Mouse (Mus musculus) lung, embryonic 16.5 days (tissue): Measurements from ENCODE around the gene Mtr. TPM values are rescaled to one million over a fixed set of nuclear protein-coding genes. Genes with fewer than 3 reads are reported as not detected.
A peak's percentile ranks its signal among the peaks of the same experiment; 100 is the strongest.

ENCODE experiments used
- ATAC-seq: fragments of 200-750 bp; cut with Nextera tagmentation; 2 replicates; pipeline ENCODE4 v1.8.0; 2017; ENCODE audit warnings: low read depth, mild to moderate bottlenecking, moderate library complexity
- H3K27ac ChIP-seq: fragments of 300-500 bp; sonication (generic); 2 replicates; pipeline ENCODE4 v1.5.1; 2014; ENCODE audit warnings: mild to moderate bottlenecking, control low read depth, low read length
- H3K27me3 ChIP-seq: fragments of 300-500 bp; sonication (generic); 2 replicates; pipeline ENCODE4 v1.6.1; 2014; ENCODE audit warnings: low read depth, low read length, mixed read lengths; ENCODE audit not compliant: control insufficient read depth, insufficient read depth
- H3K36me3 ChIP-seq: fragments of 300-500 bp; sonication (generic); 2 replicates; pipeline ENCODE4 v1.6.1; 2014; ENCODE audit warnings: low read length; ENCODE audit not compliant: control insufficient read depth, insufficient read depth
- H3K4me1 ChIP-seq: fragments of 300-500 bp; sonication (generic); replicated peaks from 2 replicates; pipeline ENCODE4 v1.6.1; 2014; ENCODE audit warnings: low read length, mixed read lengths; ENCODE audit not compliant: control insufficient read depth, insufficient read depth
- H3K4me2 ChIP-seq: fragments of 300-500 bp; sonication (generic); 2 replicates; pipeline ENCODE4 v1.6.1; 2014; ENCODE audit warnings: low read depth, low read length, control low read depth
- H3K4me3 ChIP-seq: fragments of 300-500 bp; sonication (generic); 2 replicates; pipeline ENCODE4 v1.5.1; 2014; ENCODE audit warnings: mild to moderate bottlenecking, low read length, control low read depth
- H3K9ac ChIP-seq: fragments of 300-500 bp; sonication (generic); 2 replicates; pipeline ENCODE4 v1.6.1; 2014; ENCODE audit warnings: low read length, control low read depth
- H3K9me3 ChIP-seq: fragments of 300-500 bp; sonication (generic); 2 replicates; pipeline ENCODE4 v1.6.1; 2016; ENCODE audit warnings: low read length; ENCODE audit not compliant: control insufficient read depth
- WGBS: fragments of 180-500 bp; shearing (Covaris S2); extraction: QIAGEN DNeasy Blood & Tissue Kit; methylation state at CpG from one replicate; pipeline ENCODE4 v1.1.7; 2014; 5-methylcytosine and 5-hydroxymethylcytosine counted together
- polyA plus RNA-seq: library from polyadenylated mRNA; unstranded; fragments of >200 nt; fragmentation: Nextera tagmentation; extraction: Ambion mirVana; gene quantifications from 2 replicates; pipeline ENCODE4 v1.2.1, GENCODE M21; 2015

The Mtr gene
- polyA plus RNA-seq, 1 experiment from 2014 or later = 15.6 TPM

DNA sequence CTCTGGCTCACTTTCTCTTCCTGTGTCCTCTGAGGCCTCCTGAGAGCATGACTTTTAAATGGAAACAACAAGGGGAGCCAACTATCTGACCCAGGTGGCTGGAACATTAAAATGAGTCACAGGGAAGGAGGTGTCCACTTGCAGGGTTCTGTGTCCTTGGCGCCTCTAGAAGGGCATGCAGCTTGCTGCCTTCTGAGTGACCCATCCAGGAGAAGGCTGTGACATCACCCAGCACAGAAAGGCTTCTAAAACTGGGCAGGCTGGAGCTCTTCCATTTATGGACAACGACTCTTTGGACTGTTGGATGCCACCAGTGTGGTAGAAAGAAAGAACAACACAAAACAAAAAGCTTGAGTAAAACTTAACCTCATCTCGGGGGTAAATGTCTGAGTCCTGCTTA lies 25.9 kb upstream of the Mtr start:
- 71% methylated on average over 3 of the region's 3 CpGs for WGBS
- Histone ChIP-seq H3K27ac (peak overlapping the region; percentile 64), H3K9ac (no peak overlapping the region), H3K4me2 (no peak overlapping the region), H3K9me3 (no peaks in the 10 kb centered on the region), H3K4me1 (0 out of 2 replicates have a peak, but pooled peaks cover 2% of the 10 kb centered on the region), H3K36me3 (no peaks in the 10 kb centered on the region), H3K4me3 (no peak overlapping the region), H3K27me3 (no peaks in the 10 kb centered on the region)
- ATAC-seq = peak; percentile 15; the same call in 1 of the 2 replicates

DNA sequence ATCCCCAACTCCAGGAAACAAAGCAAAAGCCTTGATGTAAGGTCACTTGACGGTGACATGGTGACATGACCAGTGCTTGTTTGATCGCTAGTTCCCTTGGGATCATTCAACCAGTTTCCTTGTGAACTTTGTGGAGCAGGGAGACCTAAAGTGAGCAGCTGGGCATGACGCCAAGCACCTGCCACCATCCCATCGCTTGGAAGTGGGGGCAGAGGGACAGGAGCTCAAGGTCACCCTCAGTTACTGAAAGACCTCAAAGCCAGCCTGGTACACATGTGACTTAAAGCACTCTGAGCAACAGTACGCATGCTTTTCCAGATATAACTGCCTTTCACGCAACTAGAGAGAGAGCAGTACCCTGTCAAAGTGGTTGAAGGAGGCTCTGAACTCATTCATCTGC lies 16.8 kb upstream of the Mtr start:
- WGBS = 72% methylated on average over 6 of the region's 6 CpGs
- Histone ChIP-seq H3K27ac (no peak overlapping the region), H3K4me1 (no peaks in the 10 kb centered on the region), H3K9ac (no peak overlapping the region), H3K4me3 (no peak overlapping the region), H3K36me3 (no peaks in the 10 kb centered on the region), H3K9me3 (no peaks in the 10 kb centered on the region), H3K4me2 (no peak overlapping the region), H3K27me3 (no peaks in the 10 kb centered on the region)
- ATAC-seq = no peak

DNA sequence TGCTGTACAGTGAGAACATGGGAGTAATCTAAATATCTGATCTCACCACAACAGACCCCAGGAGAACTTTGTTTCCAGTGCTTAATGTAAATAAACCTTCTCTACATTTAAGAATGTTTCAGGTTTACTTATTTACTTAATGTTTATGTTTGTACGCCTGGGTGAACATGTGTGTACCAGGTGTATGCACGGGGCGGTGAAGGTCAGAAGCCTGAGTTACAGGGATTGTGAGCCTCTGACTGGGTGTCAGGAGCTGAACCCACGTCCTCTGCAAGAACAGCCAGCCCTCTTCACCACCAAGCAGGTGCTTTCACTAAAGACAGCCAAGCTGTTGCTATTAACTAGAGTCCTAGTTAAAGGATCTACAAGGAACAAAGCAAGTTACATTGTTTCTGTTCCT lies 16.3 kb upstream of the Mtr start:
- Histone ChIP-seq H3K9me3 (no peaks in the 10 kb centered on the region), H3K36me3 (no peaks in the 10 kb centered on the region), H3K4me3 (no peak overlapping the region), H3K4me2 (no peak overlapping the region), H3K27me3 (no peaks in the 10 kb centered on the region), H3K4me1 (no peaks in the 10 kb centered on the region), H3K27ac (no peak overlapping the region), H3K9ac (no peak overlapping the region)
- WGBS = 79% methylated on average over 4 of the region's 4 CpGs
- no peak for ATAC-seq

GRCm38 (mm10) chr13:12272953-12273352 lies 15.0 kb upstream of the Mtr start:
- H3K27ac ChIP-seq = no peak overlapping the region

DNA sequence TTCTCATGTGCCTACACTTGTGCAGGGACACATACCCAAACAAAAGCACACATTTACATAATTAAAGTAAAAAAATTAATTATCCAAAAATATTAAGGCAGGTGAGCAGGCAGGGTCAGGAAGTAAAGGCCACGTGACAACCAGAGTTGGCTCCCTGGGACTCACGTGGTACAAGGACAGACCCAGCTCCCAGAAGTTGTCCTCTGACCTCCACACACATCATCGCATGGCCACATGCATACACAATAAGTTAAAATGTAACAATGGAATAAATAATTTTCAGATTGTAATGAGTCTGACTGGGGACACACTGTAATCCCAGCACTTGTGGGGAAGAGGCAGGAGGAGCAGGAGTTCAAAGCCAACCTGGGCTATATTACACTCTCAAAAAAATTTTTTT lies 10.1 kb upstream of the Mtr start:
- Histone ChIP-seq H3K36me3 (no peaks in the 10 kb centered on the region), H3K27ac (no peak overlapping the region)
- WGBS = 80% methylated on average over 3 of the region's 3 CpGs

More at GRCm38 (mm10) chr13:12272953-12273352, 15.0 kb upstream of the Mtr start:
- no peak for ATAC-seq
- Histone ChIP-seq H3K9ac (no peak overlapping the region), H3K4me1 (no peaks in the 10 kb centered on the region), H3K4me2 (no peak overlapping the region), H3K36me3 (no peaks in the 10 kb centered on the region), H3K4me3 (no peak overlapping the region), H3K9me3 (no peaks in the 10 kb centered on the region), H3K27me3 (no peaks in the 10 kb centered on the region)
- 51% methylated on average over 3 of the region's 3 CpGs for WGBS

DNA sequence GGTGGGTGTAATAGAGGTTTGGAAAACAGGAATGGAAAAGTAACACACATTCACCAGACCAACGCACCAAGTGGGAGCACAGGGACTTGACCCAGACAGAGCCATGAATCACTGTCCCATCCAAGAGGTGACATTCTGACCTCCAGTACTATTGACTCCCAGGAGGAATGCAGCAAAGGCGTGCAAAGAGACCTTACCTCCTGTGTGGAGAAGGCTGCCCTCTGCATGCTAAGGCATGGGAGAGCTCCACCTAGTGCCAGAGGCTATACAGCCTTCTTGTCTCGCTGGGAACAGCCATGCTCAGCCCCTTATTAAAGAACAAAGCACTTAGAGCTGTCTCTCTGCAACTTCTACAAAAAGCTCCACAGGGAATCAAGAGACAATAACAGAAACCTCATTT lies 9.2 kb upstream of the Mtr start:
- ATAC-seq = no peak
- no peaks in the 10 kb centered on the region for H3K4me1 ChIP-seq
- H3K9me3 ChIP-seq = no peaks in the 10 kb centered on the region
- H3K4me2 ChIP-seq = no peak overlapping the region
- H3K36me3 ChIP-seq = no peaks in the 10 kb centered on the region
- 39% methylated on average over 3 of the region's 3 CpGs for WGBS
- H3K9ac ChIP-seq = no peak overlapping the region
- no peaks in the 10 kb centered on the region for H3K27me3 ChIP-seq
- H3K27ac ChIP-seq = no peak overlapping the region
- H3K4me3 ChIP-seq = no peak overlapping the region

More for the DNA sequence above, 10.1 kb upstream of the Mtr start:
- Histone ChIP-seq H3K4me2 (no peak overlapping the region), H3K4me1 (no peaks in the 10 kb centered on the region), H3K9ac (no peak overlapping the region), H3K4me3 (no peak overlapping the region), H3K9me3 (no peaks in the 10 kb centered on the region), H3K27me3 (no peaks in the 10 kb centered on the region)
- no peak for ATAC-seq

- Histone ChIP-seq H3K4me3 (no peak overlapping the region), H3K9ac (no peak overlapping the region), H3K36me3 (no peaks in the 10 kb centered on the region), H3K27me3 (no peaks in the 10 kb centered on the region), H3K27ac (no peak overlapping the region), H3K4me1 (no peaks in the 10 kb centered on the region), H3K9me3 (peaks cover 4% of the 10 kb centered on the region; the same call in 1 of the 2 replicates), H3K4me2 (no peak overlapping the region)
- WGBS = 72% methylated on average over 6 of the region's 6 CpGs
- ATAC-seq = no peak
These were observed 6.1 kb upstream of the Mtr start for GRCm38 (mm10) chr13:12263996-12264395.

DNA sequence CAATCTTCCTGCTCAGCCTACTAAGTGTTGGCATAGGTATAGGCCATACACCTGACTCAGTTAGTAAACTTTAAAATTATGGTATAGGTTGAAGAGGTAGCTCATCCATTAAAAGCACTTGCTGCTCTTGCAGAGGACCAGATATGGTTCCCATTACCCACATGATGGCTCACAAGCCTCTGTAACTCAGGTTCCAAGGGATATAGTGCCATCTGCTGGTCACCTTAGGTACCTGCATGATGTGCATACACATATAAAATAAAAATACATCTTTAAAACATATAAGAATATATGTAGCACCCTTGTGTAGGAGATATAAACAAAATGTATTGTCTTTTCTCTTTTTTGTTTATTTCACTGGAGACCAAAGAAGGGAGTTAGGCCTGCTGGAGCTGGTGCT lies 3.6 kb upstream of the Mtr start:
- peaks cover 4% of the 10 kb centered on the region; the same call in 1 of the 2 replicates for H3K9me3 ChIP-seq
- no peak overlapping the region for H3K4me3 ChIP-seq
- no peak overlapping the region for H3K4me2 ChIP-seq
- peaks cover under 1% of the 10 kb centered on the region for H3K4me1 ChIP-seq
- H3K27ac ChIP-seq = no peak overlapping the region
- H3K27me3 ChIP-seq = no peaks in the 10 kb centered on the region
- no peak for ATAC-seq
- no peak overlapping the region for H3K9ac ChIP-seq
- H3K36me3 ChIP-seq = no peaks in the 10 kb centered on the region

- no peaks in the 10 kb centered on the region for H3K27me3 ChIP-seq
- peak overlapping the region; percentile 89 for H3K9ac ChIP-seq
- peaks cover 10% of the 10 kb centered on the region for H3K4me1 ChIP-seq
- peaks cover 6% of the 10 kb centered on the region for H3K36me3 ChIP-seq
- H3K27ac ChIP-seq = peak overlapping the region; percentile 92
- H3K9me3 ChIP-seq = peaks cover 4% of the 10 kb centered on the region; the same call in 1 of the 2 replicates
- ATAC-seq = no peak
- H3K4me3 ChIP-seq = peak overlapping the region; percentile 92
- 13% methylated on average over 10 of the region's 10 CpGs for WGBS
- peak overlapping the region; percentile 71 for H3K4me2 ChIP-seq
These were observed 982 bp downstream of the Mtr start for GRCm38 (mm10) chr13:12256871-12257390.
